Mouse (Mus musculus) cerebellum, adult 18-20 months (tissue): ENCODE measurements around the gene Gosr1.
"Not testable (repeated sequence)": the region's sequence is repeated elsewhere in the genome, so short reads cannot be mapped to it uniquely, and the experiment has no call there.

Source experiments
- DNase-seq, 2 experiments: peaks; one replicate each; pipeline ENCODE4 v3.0.0; 2021

Gene Gosr1

GRCm38 (mm10) chr11:76763053-76763740, at the start of gene Gosr1:
Gosr1 (minus strand) TSS chr11:76763579.
- peak; percentile 92 to 93 for DNase-seq

GRCm38 (mm10) chr11:76810706-76811495, 47.5 kb upstream of the Gosr1 start:
- peak in 1 of 2 experiments; percentile 42 for DNase-seq

- DNase-seq = peak; percentile 76 to 84
These were observed 46.1 kb upstream of the Gosr1 start for GRCm38 (mm10) chr11:76809450-76809849.

- peak in 1 of 2 experiments; percentile 20 for DNase-seq
These were observed 45.2 kb upstream of the Gosr1 start for GRCm38 (mm10) chr11:76808550-76808949.

GRCm38 (mm10) chr11:76807007-76807679, 43.8 kb upstream of the Gosr1 start:
- DNase-seq = no peak

GRCm38 (mm10) chr11:76806026-76806425, 42.6 kb upstream of the Gosr1 start:
- no peak for DNase-seq

GRCm38 (mm10) chr11:76805072-76805471, 41.7 kb upstream of the Gosr1 start:
- not testable (repeated sequence) for DNase-seq

- DNase-seq = no peak
These were observed 39.9 kb upstream of the Gosr1 start for GRCm38 (mm10) chr11:76803266-76803665.

- no peak for DNase-seq
These were observed 33.9 kb upstream of the Gosr1 start for GRCm38 (mm10) chr11:76797236-76797635.

GRCm38 (mm10) chr11:76795326-76795725, 31.9 kb upstream of the Gosr1 start:
- no peak for DNase-seq

- no peak for DNase-seq
These were observed 28.0 kb upstream of the Gosr1 start for GRCm38 (mm10) chr11:76791331-76791730.

- peak; percentile 59 to 68 for DNase-seq
These were observed 25.9 kb upstream of the Gosr1 start for GRCm38 (mm10) chr11:76789252-76789651.

- DNase-seq = no peak
These were observed 12.2 kb upstream of the Gosr1 start for GRCm38 (mm10) chr11:76775533-76775932.

- DNase-seq = no peak
These were observed 10.4 kb upstream of the Gosr1 start for GRCm38 (mm10) chr11:76773811-76774210.

- DNase-seq = no peak
These were observed 7.2 kb upstream of the Gosr1 start for GRCm38 (mm10) chr11:76770566-76770965.

GRCm38 (mm10) chr11:76763741-76764122, 353 bp upstream of the Gosr1 start:
- no peak for DNase-seq

- no peak for DNase-seq
These were observed 11.1 kb downstream of the Gosr1 start for GRCm38 (mm10) chr11:76752276-76752675.

GRCm38 (mm10) chr11:76748819-76749218, 14.6 kb downstream of the Gosr1 start:
- DNase-seq = no peak

- DNase-seq = no peak
These were observed 17.5 kb downstream of the Gosr1 start for GRCm38 (mm10) chr11:76745921-76746320.

GRCm38 (mm10) chr11:76744550-76744949, 18.8 kb downstream of the Gosr1 start:
- DNase-seq = peak; percentile 63 to 73

- no peak for DNase-seq
These were observed 20.9 kb downstream of the Gosr1 start for GRCm38 (mm10) chr11:76742511-76742910.

GRCm38 (mm10) chr11:76739125-76739524, 24.3 kb downstream of the Gosr1 start:
- DNase-seq = no peak

- DNase-seq = no peak
These were observed 27.5 kb downstream of the Gosr1 start for GRCm38 (mm10) chr11:76735753-76736324.
